Mouse (Mus musculus): Measurements from ENCODE around the gene Ugt1a6a. TPM values are rescaled to one million over a fixed set of nuclear protein-coding genes. Genes with fewer than 3 reads are reported as not detected.

Gene Ugt1a6a
- total RNA-seq, 2 experiments from 2014 or later: 2.3 to 9.2 TPM

DNA sequence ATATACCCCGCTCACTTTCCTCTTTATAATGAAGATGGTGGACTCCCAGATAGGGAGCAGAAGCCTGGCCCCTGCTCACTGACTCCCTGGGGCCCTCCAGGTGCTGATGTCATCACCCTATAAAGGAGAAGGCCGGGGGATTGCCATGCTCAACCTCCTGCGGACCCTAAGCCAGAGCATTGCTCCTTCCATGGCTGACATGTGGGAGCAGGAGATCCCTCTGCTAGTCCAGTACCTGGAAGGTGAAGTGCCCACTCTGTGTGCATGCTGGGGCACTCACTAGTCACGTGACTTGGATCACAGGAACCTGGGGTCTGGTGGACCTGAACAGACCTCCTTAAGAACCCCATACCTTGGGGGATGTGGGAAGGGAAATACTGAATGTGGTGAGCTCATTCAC lies 106.0 kb downstream of the Ugt1a6a start:
- no peak for ATAC-seq (replicated peaks; ENCODE audit: poor library complexity, severe bottlenecking)

DNA sequence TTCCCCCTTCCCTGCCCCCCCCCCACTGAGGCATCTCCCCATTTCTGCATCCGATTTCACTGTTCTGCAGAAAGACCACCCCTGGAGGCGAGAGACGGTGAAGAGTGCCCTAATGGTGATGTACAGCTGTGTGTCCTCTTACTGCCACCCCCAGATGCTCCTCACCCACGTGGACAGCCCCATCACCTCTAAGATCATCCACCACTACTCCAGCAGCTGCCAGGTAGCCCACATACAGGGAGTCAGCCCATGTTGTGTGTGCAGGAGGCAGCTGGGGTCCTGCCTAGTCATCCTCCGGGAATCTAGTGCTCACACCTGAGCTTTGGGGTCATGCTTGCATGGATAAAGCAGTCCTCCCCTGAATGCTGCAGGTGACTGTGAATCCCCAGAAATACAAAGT lies 109.3 kb downstream of the Ugt1a6a start:
- ATAC-seq (replicated peaks; ENCODE audit: poor library complexity, severe bottlenecking): no peak

DNA sequence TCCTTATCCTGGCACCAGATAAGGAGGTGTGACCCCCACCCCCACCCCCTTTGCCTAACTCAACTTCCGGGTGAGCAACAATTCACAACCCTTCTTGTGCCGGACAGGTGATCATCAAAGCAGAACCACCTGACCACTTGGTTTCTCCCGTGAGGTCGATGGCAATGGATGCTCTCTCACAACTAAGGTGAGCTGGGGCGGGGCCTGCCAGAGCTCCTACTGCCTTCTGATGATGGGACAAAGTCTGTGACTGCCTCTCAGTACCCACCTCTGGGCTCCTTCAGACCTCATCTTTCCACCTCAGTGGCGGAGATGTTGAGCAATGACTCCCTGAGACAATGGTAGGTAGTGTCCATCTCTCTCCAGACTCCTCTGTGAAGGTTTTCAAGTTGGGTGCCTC lies 111.3 kb downstream of the Ugt1a6a start:
- ATAC-seq (replicated peaks; ENCODE audit: poor library complexity, severe bottlenecking): no peak

DNA sequence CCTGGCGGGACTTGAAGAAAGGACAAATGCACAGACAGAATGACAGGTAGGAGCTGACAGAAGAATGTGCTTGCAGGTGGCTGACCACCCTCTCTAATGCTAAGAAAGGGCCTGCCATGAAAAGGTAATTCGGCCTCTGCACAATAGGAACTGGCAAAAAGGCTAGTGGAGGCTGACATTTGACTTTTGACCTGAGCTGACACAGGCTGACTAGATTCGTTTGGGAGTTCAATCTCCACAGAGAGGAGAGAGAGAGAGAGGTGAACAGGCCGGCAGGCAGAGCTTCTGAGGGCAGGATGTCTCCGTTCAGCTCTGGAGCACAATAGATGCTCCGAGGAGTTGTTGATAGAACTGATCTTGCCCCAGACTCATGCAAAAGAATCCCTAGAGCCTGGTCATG lies 111.8 kb downstream of the Ugt1a6a start:
- no peak for ATAC-seq (replicated peaks; ENCODE audit: poor library complexity, severe bottlenecking)

DNA sequence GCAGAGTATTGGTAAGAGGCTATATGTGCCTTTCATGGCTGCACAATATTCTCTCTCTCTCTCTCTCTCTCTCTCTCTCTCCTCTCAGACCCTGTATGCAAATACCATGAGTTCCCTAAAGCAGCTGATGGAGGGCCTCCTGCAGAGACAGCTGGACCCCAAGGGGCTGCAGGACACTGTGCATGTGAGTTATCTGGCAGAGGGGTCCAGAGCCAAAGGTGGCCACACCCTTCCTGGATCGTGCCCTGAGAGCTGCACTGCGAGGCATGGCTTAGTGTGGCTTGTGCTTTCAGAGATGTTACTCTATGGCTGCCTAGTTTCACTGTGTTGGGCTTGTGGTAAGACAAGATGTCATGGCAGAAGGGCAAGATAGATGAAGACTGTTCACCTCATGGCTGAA lies 113.1 kb downstream of the Ugt1a6a start:
- ATAC-seq (replicated peaks; ENCODE audit: poor library complexity, severe bottlenecking): no peak

DNA sequence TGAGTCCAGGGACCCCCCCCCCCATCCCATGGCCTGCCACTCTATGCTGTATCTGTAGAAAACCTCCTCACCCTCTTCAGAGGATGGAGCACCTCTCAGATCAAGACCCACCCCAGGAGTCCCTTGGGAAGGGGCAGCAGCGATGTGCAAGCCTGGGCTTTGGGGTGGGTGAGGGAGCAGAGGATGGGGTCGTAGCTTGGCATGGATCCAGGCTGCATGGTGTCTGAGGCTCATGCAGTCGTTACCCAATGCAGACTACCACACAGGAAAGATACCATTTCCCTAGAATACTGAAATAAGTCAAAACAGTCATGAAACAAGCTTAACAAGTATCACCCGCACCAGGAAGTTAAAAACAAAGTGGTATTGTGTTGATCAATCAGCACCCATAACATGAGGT lies 114.0 kb downstream of the Ugt1a6a start:
- peak; percentile 21 for ATAC-seq (replicated peaks; ENCODE audit: poor library complexity, severe bottlenecking)

DNA sequence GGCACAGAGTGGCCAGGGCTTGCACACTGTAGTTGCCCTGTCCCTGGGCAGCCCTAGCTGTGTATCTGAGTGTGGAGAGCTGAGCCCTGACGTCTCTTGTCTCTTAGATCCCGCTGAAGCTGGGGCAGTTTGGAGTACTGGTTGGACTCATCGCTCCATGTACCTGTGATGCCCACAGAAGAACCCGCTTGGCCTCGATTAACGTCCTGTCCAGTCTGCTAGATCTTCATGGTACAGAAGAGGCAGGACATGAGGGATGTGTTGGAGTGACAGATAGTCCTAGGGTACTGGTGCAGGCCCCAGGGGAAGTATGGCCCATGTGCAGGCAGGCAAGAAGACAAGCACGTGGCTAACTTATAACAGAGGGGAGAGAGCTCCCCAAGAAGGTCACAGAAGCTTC lies 115.0 kb downstream of the Ugt1a6a start:
- no peak for ATAC-seq (replicated peaks; ENCODE audit: poor library complexity, severe bottlenecking)

DNA sequence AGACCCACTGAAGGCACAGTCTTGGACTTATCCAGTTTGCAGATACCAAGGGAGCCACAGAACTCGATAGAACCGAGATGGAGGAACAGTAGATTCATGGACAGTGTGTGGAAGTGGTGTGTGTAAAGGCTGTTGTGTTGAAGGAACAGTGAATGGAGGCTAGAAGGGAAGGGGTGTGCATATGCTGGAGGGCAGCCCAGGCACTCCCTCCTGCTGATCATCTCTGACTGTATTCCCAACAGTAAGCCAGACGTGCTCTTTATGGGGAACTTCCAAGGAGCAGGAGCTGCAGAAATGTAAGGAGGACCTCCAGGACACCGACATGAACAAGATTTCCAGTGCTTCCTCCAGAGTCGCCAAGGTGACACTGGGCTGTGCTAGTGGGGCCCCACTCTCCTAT lies 115.4 kb downstream of the Ugt1a6a start:
- ATAC-seq (replicated peaks; ENCODE audit: poor library complexity, severe bottlenecking): no peak

DNA sequence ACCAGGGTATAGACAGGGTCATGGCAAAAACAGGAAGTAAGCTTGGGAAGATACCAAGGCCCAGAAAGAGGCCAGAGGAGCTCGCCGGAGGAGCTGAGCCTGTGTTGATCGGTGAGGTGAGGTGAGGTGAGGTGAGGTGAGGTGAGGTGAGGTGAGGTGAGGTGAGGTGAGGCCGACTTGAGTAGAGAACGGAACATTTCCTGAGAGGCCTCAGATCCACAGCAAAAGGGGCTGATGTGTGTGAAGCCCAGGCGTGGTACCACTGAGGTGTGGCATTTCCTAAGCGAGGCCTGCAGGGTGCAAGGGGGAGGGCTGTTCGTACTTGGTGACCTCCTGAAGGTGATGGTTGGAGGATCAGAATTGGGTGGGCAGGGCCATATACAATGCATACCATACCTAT lies 118.5 kb downstream of the Ugt1a6a start:
- peak; percentile 11 for ATAC-seq (replicated peaks; ENCODE audit: poor library complexity, severe bottlenecking)

DNA sequence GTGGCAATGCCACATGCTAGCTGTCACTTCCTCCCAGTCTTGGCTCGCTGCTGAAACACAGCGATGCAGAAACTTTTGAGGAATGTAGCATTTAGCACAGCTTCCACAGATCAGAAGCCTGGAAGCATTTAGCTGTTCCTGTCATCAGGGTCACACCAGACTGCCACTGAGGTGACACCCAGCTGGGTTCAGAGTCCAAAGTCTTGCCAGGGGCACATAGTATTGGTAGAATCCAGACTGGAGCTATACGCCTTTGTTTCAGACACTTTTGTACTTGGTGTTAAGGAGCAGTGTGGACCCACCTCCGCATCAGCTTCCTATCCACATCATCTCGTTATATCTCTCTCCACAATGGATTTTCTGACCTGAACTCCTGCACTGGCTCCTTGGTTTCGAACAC lies 118.9 kb downstream of the Ugt1a6a start:
- no peak for ATAC-seq (replicated peaks; ENCODE audit: poor library complexity, severe bottlenecking)

DNA sequence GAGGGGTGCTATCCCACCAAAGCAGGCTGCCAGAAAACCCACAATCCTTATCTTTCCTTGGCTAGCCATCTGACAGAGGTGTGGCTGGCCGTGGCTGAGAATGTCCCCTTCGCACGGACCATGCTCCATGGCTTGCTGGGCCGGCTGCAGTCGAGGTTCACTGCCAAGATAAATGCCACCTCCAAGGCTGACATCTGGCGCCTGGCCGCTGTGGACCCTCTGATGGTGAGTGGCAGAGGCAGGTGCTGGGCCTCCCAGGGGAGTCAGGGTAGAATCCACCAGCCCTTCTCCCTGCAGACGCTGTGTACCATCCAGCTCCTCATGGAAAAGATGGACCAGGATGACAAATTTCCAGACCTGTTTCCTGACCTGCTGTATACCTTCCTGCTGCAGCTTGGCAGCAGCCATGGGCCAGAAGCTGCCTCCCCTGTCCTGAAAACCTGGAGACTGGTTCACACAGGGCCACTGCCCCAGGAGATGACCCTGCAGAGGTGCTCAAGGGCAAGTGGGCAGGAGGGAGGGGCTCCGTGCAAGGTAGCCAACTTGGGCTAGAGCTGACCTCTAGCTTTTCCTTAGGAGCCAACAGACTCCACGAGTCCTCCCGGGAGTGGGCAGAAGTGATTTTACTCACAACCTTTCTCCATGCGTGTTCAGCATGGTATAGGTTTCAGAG lies 120.3 kb downstream of the Ugt1a6a start:
- no peak for ATAC-seq (replicated peaks; ENCODE audit: poor library complexity, severe bottlenecking)

DNA sequence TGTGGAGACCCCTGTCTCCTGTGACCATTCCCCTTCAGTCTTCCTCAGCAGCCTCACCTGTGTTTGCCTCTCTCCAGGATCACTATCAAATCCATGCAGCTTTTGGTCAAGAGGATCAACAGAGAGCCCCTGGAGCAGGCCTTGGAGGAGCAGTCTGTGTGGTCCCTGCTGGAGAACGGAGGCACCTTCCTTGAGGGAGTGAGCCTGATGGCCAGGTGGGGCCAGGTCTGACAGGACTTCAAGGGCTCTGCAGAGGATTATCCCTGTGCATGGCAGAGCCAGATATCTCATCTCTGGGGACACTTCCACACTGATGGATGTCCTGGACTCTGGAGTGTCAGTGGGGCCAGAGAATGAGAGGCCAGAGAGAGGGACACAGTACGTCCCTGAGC lies 120.9 kb downstream of the Ugt1a6a start:
- no peak for ATAC-seq (replicated peaks; ENCODE audit: poor library complexity, severe bottlenecking)

DNA sequence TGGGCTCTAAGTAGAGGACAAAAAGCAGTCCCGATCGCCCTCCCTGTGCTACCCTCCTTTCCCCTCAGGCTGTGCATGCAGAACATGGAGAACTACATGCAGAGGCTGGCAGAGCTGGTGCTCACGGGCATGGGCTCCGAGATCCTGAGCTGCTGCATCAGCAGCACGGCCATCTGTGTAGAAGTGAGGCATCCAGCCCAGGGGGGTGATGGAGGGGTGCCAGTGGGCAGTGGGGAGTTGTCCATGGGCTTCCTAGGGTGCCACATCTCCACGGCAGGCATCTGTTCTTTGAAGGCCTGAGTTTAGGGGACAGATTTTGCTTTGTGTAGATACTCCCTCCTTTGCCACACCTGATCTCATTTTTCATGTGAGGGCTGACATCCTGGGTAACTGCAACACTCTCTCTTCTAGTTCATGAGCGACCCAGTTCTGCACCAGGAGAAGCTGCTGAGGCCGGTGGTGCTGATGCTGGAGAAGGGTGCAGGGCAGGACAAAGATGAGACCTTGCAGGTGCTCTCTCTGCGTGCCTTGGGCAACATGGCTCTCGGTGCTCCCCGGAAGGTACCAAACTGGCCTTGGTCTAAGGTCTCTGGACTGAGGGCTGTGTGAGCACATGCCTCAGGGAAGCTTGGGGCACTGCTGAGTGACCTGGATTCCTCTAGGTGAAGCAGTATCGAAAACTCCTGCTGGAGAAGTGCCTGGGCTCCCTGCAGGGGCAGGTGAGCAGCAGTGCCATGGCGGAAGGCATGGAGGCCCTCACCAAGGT lies 121.6 kb downstream of the Ugt1a6a start:
- no peak for ATAC-seq (replicated peaks; ENCODE audit: poor library complexity, severe bottlenecking)

DNA sequence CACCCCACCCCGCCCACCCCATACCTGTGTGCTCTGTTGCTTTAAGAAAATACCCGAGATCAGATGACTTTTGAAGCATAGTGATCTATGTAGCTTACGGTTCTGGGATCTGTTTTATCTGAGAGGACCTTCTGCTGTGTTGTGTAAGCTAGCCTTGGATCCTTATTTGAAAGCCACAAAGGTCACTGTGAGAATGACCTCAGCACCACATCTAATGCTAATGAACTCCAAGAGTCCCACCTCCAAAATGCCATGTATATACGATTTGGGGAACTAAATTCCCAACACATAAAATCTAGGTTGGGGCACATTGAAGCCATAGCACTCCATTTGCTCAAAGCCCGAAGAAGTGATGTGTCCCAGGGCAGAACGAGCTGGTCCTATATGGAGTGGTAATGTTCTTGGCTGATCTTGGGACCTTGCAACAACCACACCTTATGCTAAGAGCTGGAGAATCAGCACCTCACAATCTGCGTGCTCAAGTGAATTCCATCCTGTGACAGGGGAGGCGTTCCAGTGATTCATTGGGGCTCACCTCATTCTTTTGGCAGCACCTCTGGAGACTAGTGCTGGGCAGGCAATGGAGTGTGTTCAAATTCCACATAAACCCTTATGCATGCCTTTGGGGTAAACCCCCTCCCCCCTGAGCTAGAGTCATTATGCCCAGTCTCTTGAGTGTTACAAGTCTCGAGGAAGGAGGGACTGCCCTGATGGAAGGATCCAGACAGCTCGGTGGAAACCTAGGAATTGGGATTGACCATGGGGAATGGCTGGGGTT lies 122.5 kb downstream of the Ugt1a6a start:
- no peak for ATAC-seq (replicated peaks; ENCODE audit: poor library complexity, severe bottlenecking)

DNA sequence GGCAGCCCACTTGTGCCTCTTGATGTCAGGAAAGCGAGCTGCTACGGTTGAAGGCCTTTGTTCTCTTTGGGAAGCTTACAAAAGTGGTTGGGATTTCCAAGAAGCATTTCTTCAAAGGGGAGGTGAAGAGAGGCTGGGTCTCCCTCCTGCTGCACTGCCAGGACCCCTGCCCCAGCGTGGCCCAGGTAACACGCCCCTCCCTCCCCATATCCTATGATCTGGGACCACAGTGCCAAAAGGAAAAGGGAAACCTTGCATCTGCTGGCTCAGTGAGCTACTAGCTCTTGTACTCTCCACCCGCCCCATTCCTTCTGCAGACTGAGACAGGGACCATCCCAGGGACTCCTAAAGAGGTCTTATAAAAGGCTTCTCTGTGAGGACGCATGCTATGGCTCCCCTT lies 123.1 kb downstream of the Ugt1a6a start:
- no peak for ATAC-seq (replicated peaks; ENCODE audit: poor library complexity, severe bottlenecking)

DNA sequence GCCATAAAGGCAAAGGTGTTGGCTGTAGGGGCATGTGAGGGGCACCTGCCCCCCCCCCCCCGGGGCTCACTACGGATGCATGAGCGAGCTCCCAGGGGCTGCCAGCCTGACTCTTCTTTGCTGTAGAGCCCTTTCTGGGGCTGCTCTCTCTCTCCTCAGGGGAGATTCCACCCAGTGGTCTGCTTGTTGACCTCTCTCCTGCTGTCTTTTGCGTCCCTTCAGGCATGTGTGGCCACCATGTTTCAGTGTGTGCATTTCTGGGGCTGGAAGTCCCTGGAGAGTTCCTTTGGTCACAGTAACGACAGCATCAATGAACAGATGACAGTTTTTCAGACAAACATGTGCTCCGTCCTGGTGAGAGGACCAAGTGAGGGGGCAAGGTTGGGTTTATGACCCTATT lies 123.8 kb downstream of the Ugt1a6a start:
- ATAC-seq (replicated peaks; ENCODE audit: poor library complexity, severe bottlenecking): no peak

DNA sequence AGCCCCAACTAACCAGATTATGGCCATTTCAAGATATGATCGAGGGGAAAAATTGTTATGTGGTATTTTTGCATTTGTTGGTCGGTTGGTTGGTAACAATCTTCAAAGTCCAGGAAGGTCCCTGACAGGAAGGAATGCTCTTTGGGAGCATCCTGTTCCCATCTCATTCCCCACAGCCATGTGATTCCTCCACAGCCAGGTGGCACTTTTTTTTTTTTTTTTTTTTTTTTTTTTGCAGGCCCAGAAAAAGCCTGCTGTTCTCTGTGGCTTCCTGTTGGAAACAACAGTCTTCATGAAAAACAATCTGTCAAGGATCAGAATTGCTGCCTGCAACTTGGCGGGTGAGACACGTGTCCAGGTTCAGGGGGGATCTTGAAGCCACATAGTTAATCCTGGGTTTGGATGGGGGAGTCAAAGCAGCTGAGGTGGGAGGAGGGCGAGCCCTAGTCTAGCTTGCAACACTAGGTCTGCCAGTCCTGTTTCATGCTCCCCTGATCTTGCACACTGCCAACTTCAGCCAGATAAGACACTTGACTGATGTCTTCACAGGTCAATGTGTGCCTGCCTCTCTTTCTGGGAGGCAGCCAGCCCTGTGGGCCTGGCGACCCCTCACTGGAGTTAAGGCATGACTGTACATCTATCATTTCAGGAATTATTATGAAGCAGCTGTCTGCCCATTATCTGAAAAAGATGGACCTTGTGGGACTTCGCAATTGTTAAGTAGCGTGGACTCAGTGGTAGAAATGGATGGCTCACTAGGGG lies 124.5 kb downstream of the Ugt1a6a start:
- peak; percentile 6; the same call in 1 of the 2 replicates for ATAC-seq (replicated peaks; ENCODE audit: poor library complexity, severe bottlenecking)

DNA sequence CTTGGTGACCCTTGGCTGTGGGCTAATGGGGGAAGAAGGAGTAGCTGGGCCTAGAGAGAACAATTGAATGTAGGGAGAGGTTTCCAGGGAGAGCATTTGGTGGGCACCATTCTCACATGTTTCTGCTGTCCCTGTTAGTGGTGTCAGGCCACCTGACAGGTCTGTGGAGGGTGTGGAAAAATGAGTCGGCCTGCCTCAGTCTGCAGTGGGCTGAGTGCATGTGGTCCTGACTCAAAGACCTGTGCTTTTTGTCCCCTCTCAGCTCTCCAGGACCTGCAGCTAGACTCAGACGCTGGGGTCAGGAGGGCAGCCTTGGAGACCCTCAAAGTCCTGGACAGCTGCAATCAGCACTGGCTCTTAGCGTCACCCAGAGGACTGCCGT lies 125.0 kb downstream of the Ugt1a6a start:
- ATAC-seq (replicated peaks; ENCODE audit: poor library complexity, severe bottlenecking): no peak

DNA sequence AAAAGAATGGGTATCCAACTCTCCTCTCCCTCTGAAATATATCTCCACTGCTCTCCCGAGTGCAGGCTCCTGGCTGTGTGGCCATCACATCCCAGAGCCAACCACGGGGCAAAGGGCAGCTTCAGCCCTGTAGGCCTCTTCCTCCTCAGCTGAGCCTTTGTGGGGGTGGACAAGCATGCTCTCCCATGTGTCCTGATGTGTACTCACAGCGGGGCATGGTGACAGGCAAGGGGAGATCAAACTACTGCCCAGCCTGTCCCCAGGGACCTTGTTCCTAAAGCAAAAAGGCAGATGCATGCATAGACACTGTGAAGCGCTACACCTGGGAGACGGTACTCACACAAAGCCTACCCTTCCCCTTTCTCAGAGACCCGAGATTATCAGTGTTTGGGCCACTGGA lies 125.5 kb downstream of the Ugt1a6a start:
- ATAC-seq (replicated peaks; ENCODE audit: poor library complexity, severe bottlenecking): peak; percentile 1

DNA sequence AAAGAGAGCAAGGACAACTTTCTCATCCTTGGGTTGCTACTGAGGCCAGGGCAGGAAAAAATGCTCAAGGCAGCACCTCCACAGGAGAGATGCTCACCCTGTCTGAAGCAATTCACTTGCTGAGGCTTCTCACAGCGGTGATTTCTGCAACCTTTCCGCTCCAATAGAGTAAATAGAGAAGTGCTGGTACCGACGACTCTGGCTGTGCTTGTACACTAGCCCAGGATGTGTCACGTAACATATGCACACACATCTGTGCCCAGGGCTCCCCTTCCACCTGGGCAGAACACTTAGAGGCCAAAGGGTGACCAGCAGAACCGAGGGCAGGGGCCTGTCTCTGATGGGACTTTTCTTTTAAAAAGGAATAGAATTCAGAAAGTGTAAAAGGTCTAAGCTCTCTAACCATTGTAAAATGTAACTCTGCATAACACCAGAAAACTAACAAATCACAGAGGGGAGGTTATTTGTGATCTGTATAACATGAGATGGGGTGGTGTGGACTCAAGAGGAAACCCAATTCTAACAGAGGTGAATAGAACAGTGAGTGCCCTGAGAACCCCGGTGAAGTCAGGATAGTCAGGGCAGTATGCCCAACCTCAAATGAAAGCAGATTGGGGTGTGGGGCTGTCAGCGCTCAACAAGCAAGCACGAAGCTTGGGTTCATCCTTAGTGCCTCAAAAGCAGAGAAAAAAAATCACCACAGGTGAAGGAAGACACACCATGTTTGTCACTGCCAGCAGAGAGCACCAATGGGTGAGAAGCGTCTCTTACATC lies 126.2 kb downstream of the Ugt1a6a start:
- peak; percentile 34 for ATAC-seq (replicated peaks; ENCODE audit: poor library complexity, severe bottlenecking)
